Mouse (Mus musculus) MEL-GATA-1-ER (cell line): ENCODE results near the gene Hamp.
A peak's percentile ranks its signal among the peaks of the same experiment; 100 is the strongest.

Experiments
- DNase-seq: peaks from one replicate; pipeline ENCODE4 v3.0.0-alpha.2; 2012; ENCODE audit warnings: low read depth; ENCODE audit errors: extremely low read depth

The Hamp gene

GRCm38 (mm10) chr7:30908992-30909431 lies 34.8 kb downstream of the Hamp start:
- DNase-seq = no peak

GRCm38 (mm10) chr7:30908277-30908991 lies 35.4 kb downstream of the Hamp start:
- DNase-seq = peak; percentile 22

- no peak for DNase-seq
Observed at GRCm38 (mm10) chr7:30904042-30904441, 39.8 kb downstream of the Hamp start.

GRCm38 (mm10) chr7:30895217-30895616 lies 48.6 kb downstream of the Hamp start:
- no peak for DNase-seq

- DNase-seq = no peak
Observed at GRCm38 (mm10) chr7:30892515-30892914, 51.3 kb downstream of the Hamp start.
